Mouse (Mus musculus) cerebellum, postnatal 10 days (tissue): ENCODE measurements at regions not wholly inside any gene's neighbourhood (a gene's known extent, or its start where the extent isn't known, plus 50 kb on each side); places are given as distances from the start of the nearest gene placed in this dataset.

ENCODE experiments used
- DNase-seq, 2 experiments: peaks; one replicate each; pipeline ENCODE4 v3.0.0; 2021; ENCODE audit warnings: mixed read lengths in 2 of 2

DNA sequence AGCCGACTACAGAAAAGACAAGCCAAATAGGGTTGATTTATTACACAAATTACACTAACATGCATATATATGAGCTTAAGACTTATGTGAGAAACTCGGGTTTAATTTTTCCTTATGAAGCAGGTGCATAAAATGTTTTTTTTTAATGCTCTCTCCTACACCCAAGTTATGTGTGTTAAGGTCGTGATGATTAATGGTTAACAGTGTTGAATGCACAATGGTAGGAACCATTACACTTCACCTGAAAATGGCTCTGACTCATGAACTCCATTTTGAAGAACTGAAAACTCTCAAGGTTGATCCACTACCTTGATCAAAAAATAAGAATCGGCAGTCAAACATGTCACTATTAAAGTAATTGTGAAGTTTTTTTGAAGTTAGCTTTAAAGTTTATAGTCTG is 59.4 kb upstream of the Ifne start:
- no peak for DNase-seq

DNA sequence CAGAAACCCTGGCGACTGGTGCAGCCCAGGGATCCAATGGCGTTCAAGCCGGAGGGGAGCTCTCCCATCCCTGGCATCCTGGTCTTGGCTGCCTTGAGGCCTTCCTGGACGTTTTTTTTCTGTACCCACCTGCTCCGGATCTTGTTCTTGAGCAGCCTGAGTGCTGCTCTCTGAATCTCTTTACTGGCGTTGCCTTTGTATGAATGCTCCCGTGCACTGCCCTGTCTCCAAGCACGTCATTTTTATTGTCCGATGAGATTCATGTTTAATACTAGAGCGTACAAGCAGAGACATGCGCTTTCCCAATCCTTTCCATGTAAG is 58.7 kb upstream of the Ifne start:
- no peak for DNase-seq

DNA sequence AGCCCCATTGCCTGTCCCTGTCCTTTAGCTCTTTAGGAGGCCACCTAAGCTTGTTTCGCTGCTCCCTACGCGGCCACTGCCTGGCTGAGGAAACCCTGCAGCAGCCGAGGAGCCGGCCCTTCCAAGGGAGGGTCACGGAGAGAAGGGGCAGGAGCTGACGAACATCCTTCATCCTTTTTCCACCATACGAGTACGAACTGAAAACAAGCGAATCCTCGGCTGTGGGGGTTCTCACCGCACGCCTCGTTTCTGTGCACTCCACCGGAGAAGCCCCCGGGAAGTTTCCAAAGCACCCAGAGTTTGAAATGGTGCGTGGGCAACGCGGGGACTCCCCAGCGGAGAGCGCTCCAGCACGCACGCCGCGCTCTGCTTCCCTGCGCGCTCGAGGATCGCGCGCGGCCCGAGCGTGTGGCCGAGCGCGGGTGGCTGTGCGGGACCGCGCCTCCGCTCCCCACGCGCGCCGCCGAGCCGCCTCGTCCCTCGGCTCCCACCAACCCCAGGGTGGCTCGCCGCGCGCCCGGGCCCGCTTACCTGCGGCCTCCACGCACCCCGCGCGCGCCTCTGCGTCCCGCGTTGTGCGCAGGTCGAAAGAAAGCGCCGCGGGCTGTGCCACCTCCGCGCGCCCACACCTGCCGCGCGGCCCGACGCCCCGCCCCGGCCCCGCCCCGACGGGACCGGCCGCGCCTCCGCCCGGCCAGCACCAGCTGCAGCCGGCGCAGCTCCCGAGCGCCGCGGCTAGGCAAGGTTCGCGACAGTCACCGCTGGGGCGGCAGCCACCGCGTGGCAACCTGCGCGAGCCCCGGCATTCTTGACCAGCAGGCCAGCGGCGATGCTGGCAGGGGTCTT is 58.1 kb upstream of the Ifne start:
- peak; percentile 69 to 73 for DNase-seq

DNA sequence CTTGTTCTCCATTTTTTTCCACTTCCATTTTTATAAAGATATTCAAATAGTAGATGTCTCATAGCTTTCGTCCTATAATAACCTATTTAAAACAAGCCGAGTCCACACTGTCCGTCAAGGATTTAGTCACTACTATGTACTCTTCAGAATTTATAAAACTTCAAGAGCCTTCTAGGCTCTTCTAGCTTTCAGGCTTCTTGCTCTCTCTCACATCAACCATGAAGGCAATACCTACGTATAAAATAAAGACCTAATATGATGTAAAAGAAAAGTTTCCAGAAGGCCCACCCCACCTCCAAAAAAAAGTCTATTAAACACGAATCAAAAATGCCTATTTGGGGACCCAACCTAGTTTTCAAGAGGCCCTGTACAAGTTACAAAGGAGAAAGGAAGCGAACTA is 57.0 kb upstream of the Ifne start:
- peak in 1 of 2 experiments; percentile 5 for DNase-seq

DNA sequence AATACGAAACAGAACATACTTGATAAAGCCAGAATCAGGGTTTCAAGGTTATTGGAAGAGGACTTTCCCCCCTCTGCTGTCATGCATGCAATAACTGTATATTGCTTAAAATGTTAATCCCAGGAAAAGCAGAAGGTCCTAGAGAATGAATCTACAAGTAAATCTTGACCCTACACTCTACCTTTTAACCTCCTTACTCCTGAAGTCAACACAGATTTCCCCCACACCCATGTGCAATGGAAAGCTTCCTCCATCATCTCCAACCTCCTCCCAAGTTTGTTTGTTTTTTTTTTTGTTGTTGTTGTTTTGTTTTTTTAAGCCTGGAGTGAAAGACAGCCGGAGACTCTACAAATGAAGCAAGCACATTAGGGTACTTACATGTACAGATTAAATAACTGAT is 55.9 kb upstream of the Ifne start:
- DNase-seq, result no peak

DNA sequence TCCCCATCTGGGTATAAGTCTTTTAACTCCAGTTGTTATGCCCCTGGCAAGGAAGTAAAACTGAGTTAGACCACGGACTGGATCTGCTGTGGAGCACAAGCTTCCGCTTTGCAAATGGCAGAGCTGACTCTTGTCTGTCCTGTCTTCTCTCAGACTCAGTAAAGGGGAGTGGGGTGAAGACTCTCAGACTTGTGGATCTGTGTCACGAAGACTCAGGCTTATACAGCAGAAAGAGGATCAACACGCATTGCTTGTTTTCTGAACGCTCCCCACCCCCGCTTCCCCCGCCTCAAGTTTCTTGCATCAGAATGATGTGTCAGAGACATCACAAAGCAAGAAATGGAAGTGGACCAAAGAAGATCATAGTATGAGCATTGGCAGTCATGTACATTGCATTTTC is 55.3 kb upstream of the Ifne start:
- peak in 1 of 2 experiments; percentile 4 for DNase-seq

DNA sequence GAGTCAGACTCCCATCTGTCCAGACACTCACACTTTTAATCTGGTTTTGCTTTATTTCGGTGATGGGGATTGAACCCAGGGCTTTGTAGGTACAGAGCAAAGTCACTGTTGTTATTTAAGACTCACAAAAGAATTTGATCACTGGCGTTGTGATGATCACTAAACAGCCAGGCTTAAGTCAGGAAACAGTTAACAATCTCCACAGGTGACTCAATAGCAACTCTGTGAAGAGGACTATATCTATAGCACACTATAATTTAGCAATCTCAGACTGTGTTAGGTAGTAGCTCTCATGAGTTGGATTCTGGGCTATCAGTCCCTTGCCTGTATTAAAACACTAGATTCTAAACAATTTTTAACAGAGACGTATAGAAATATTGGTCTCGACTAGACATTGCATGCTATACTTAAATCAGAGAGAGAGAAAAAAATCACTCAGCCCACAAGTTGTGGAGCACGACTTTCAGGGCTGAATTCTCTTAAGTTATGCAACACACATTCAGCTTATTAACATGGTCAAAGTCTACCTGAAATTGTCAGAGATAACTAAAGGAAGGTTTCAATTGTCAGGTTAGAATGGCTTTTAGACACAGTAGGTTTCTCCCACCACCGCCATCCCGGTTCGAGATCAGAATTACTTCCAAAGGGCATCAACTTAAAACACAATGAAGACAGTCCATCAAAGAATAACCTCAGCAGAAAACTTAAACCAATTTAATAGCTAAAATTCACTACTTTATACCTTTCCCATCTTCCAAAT is 54.4 kb upstream of the Ifne start:
- no peak for DNase-seq

DNA sequence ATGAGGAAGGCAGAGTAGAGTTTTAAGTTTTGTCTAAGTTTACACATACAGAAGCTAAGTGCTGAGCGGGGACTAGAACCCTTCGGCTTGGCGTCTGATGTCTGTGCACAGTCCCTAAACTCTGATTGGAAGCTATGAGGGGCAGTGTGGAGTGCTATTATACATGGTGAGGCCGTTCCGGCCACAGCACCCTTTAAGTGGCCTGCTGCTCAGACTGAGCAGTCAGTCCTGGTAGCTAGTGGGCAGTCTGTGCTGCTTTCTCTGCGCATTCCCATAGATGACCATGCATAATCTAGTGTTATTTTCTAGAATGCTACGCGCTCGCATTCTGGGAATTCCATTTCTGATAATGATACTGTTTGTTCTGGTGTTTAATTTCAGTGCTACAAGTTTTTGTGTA is 51.2 kb upstream of the Ifne start:
- no peak for DNase-seq
